Mouse (Mus musculus) midbrain, postnatal 0 days (tissue): ENCODE measurements around the gene Gsdma3. TPM values are rescaled to one million over a fixed set of nuclear protein-coding genes. Genes with fewer than 3 reads are reported as not detected.
A peak's percentile ranks its signal among the peaks of the same experiment; 100 is the strongest.
"Not testable (repeated sequence)": the region's sequence is repeated elsewhere in the genome, so short reads cannot be mapped to it uniquely, and the experiment has no call there.

Experiments used
- ATAC-seq: fragments of 200-750 bp; cut with Nextera tagmentation; 2 replicates; pipeline ENCODE4 v1.8.0; 2017; ENCODE audit warnings: moderate number of reproducible peaks, mild to moderate bottlenecking, moderate TSS enrichment, moderate library complexity; ENCODE audit not compliant: low FRiP score
- DNase-seq: peaks from one replicate; pipeline ENCODE4 v3.0.0-alpha.2; 2015; ENCODE audit warnings: low spot score
- H3K27ac ChIP-seq: fragments of 300-500 bp; sonication (generic); 2 replicates; pipeline ENCODE4 v1.5.1; 2014; ENCODE audit warnings: low read depth, mild to moderate bottlenecking, low read length, mixed read lengths
- H3K27me3 ChIP-seq: fragments of 300-500 bp; sonication (generic); 2 replicates; pipeline ENCODE4 v1.6.1; 2014; ENCODE audit warnings: low read length, control low read depth, mixed read lengths; ENCODE audit not compliant: insufficient read depth
- H3K36me3 ChIP-seq: fragments of 300-500 bp; sonication (generic); 2 replicates; pipeline ENCODE4 v1.6.1; 2014; ENCODE audit warnings: low read length, control low read depth, mixed read lengths; ENCODE audit not compliant: insufficient read depth
- H3K4me1 ChIP-seq: fragments of 300-500 bp; sonication (generic); 2 replicates; pipeline ENCODE4 v1.6.1; 2014; ENCODE audit warnings: mild to moderate bottlenecking, control low read depth, antibody characterized with exemption, low read length, mixed read lengths; ENCODE audit not compliant: insufficient read depth
- H3K4me2 ChIP-seq: fragments of 300-500 bp; sonication (generic); 2 replicates; pipeline ENCODE4 v1.6.1; 2014; ENCODE audit warnings: low read depth, mild to moderate bottlenecking, low read length, mixed read lengths; ENCODE audit not compliant: poor library complexity, severe bottlenecking
- H3K4me3 ChIP-seq: fragments of 300-500 bp; sonication (generic); 2 replicates; pipeline ENCODE4 v1.5.1; 2014; ENCODE audit warnings: low read depth, mild to moderate bottlenecking, low read length, moderate library complexity
- H3K9ac ChIP-seq: fragments of 300-500 bp; sonication (generic); replicated peaks from 2 replicates; pipeline ENCODE4 v1.6.1; 2014; ENCODE audit warnings: mild to moderate bottlenecking, low read length, moderate library complexity, mixed read lengths; ENCODE audit not compliant: poor library complexity, severe bottlenecking
- H3K9me3 ChIP-seq: fragments of 300-500 bp; sonication (generic); 2 replicates; pipeline ENCODE4 v1.6.1; 2016; ENCODE audit warnings: low read length, control low read depth
- CTCF ChIP-seq: IDR thresholded peaks from 2 replicates; pipeline ENCODE4 v1.5.1; 2016; ENCODE audit warnings: antibody characterized with exemption, mild to moderate bottlenecking
- WGBS: fragments of 180-500 bp; shearing (Covaris S2); extraction: QIAGEN DNeasy Blood & Tissue Kit; methylation state at CpG from one replicate; pipeline ENCODE4 v1.1.7; 2014; 5-methylcytosine and 5-hydroxymethylcytosine counted together
- polyA plus RNA-seq: library from polyadenylated mRNA; unstranded; fragments of >200 nt; fragmentation: Nextera tagmentation; extraction: Ambion mirVana; gene quantifications from 2 replicates; pipeline ENCODE4 v1.2.1, GENCODE M21; 2015
- total RNA-seq: library from RNA; depleted of rRNA; stranded (reverse); fragments of >200 nt; gene quantifications from 2 replicates; pipeline ENCODE4 v1.2.3, GENCODE M21; 2014

The Gsdma3 gene
- total and polyA plus RNA-seq, 2 experiments from 2014 or later = not detected

DNA sequence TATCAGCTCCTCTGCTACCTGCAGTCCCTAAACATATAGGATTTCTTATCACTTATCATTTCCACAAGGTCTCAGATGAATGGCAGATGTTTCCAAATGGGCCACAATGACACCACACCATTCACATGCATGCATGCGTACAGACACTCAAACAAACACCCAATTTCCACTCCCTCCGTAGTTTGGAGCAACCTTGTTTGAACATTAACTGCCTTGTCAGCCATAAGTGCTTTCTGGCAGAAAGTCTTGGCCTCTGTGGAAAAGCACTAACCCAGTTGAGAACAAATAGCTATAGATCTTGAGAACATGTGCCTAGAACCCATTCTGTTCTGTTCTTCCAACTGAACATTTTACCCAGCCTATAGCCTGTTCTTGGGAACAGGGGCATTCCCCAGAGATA lies 19.8 kb downstream of the Gsdma3 start:
- DNase-seq (no peak), ATAC-seq (no peak)
- Histone ChIP-seq H3K4me3 (no peak overlapping the region), H3K4me1 (no peaks in the 10 kb centered on the region), H3K27ac (no peak overlapping the region), H3K36me3 (no peaks in the 10 kb centered on the region), H3K9ac (no peak overlapping the region), H3K4me2 (no peak overlapping the region), H3K27me3 (no peaks in the 10 kb centered on the region), H3K9me3 (no peaks in the 10 kb centered on the region)
- no peak for TF ChIP-seq CTCF
- 88% methylated on average over 2 of the region's 2 CpGs for WGBS

DNA sequence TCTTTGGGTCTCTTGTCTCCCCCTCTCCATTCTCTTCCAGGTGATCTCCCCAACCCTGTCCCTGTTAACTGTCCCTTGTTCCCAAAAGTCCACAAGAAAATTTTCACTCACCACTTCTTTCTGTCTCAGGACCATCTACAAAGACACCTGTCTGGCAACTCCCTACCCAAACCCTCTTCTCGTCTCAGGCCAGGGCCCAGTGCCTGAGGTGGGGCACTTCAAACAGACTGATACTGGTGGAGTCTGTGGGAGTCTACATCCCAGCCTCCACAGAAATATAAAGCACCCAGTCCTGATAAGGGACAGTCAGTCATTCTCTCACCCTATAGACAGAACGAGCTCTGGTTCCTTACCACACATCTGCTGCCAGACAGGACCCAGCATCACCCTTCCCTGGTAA lies 20.3 kb downstream of the Gsdma3 start, which contains the start of gene Gsdma2:
TSS of gene Gsdma2 (plus strand) at position 301 of the 400 bp plus-strand sequence.
- Histone ChIP-seq H3K36me3 (no peaks in the 10 kb centered on the region), H3K4me3 (no peak within 1 kb of the TSS), H3K4me2 (no peak within 1 kb of the TSS), H3K27me3 (no peaks in the 10 kb centered on the region), H3K4me1 (no peaks in the 10 kb centered on the region), H3K27ac (no peak within 1 kb of the TSS), H3K9ac (no peak within 1 kb of the TSS), H3K9me3 (no peaks in the 10 kb centered on the region)
- TF ChIP-seq CTCF = no peak
- 54% methylated on average over 2 of the region's 2 CpGs for WGBS
- ATAC-seq (no peak), DNase-seq (no peak)

DNA sequence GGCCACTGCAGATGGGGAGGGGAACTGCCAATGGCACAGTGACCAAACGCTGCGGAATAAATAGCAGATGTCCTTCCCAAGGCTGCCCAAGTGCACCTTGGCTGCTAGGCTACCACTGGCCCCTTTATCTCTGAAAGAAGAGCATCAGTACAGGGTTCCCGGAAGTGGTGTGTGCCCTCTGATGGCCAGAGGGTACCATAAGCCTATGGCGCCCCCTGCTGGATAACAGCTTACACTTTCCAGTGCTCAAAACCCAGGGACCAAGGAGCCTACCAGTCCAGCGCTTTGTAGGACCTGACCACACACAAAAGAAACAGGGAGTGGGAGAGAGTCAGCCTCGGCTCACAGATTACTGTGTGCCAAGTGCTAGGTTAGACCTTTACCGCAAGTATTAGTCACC lies 28.9 kb downstream of the Gsdma3 start:
- ATAC-seq = not testable (repeated sequence)

DNA sequence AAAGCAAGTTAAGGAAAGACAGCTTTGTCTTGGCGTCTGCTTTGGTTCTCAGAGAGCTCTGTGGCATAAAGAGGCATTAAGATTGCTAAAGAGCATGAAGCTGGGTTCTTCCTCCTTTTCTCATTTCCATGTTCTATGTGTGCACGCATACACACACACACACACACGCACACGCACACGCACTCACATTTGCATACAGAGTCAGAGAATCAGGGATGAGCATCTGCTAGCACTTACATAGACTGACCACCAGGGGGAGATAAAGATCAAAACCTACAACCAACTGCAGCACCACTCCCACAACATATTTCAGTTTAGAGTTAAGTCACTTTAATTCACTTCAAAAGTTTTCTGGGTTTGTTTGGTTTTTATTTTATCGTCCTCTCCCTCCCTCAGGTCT lies 34.4 kb downstream of the Gsdma3 start:
- Histone ChIP-seq H3K9ac (no peak overlapping the region), H3K27me3 (no peaks in the 10 kb centered on the region), H3K27ac (no peak overlapping the region; the same call in 1 of the 2 replicates), H3K4me2 (no peak overlapping the region), H3K9me3 (no peaks in the 10 kb centered on the region), H3K36me3 (no peaks in the 10 kb centered on the region), H3K4me3 (no peak overlapping the region), H3K4me1 (no peaks in the 10 kb centered on the region)
- ATAC-seq = no peak
- peak; percentile 84 for DNase-seq
- 9% methylated on average over 6 of the region's 6 CpGs for WGBS
- TF ChIP-seq CTCF = peak; percentile 90

More for the DNA sequence above, 28.9 kb downstream of the Gsdma3 start:
- not testable (repeated sequence) for H3K36me3 ChIP-seq, H3K4me1 ChIP-seq, H3K4me3 ChIP-seq, H3K4me2 ChIP-seq, H3K27ac ChIP-seq, H3K9me3 ChIP-seq, H3K9ac ChIP-seq, H3K27me3 ChIP-seq
- TF ChIP-seq CTCF = peak; percentile 60
- 16% methylated on average over 7 of the region's 7 CpGs for WGBS
- DNase-seq = peak; percentile 63

DNA sequence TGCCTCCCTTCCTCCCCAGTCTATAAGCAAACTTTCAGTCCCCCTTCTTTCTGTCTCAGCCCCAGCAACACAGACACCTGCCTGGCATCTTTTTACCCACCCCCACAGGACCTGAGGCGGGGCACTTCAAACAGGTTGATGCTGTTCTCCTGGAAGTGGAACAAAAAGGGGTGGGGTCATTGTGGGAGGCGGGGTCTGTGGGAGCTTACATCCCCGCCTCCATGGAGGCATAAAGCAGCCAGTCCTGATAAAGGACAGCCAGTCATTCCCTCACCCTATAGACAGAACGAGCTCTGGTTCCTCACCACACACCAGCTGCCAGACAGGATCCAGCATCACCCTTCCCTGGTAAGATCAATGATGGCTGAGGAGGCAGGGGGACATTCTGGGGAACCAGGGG lies 37.9 kb downstream of the Gsdma3 start, which contains the start of gene Gsdma:
TSS of gene Gsdma (plus strand) at position 261 of the 400 bp plus-strand sequence.
- DNase-seq (no peak), ATAC-seq (no peak)
- WGBS = 19% methylated on average over 4 of the region's 4 CpGs
- H3K4me1 ChIP-seq = no peaks in the 10 kb centered on the region
- no peak within 1 kb of the TSS for H3K9ac ChIP-seq
- H3K27me3 ChIP-seq = 0 out of 2 replicates have a peak, but pooled peaks cover 4% of the 10 kb centered on the region
- no peaks in the 10 kb centered on the region for H3K36me3 ChIP-seq
- no peaks in the 10 kb centered on the region for H3K9me3 ChIP-seq
- no peak within 1 kb of the TSS for H3K27ac ChIP-seq
- no peak within 1 kb of the TSS for H3K4me3 ChIP-seq
- H3K4me2 ChIP-seq = no peak within 1 kb of the TSS
- TF ChIP-seq CTCF = no peak

DNA sequence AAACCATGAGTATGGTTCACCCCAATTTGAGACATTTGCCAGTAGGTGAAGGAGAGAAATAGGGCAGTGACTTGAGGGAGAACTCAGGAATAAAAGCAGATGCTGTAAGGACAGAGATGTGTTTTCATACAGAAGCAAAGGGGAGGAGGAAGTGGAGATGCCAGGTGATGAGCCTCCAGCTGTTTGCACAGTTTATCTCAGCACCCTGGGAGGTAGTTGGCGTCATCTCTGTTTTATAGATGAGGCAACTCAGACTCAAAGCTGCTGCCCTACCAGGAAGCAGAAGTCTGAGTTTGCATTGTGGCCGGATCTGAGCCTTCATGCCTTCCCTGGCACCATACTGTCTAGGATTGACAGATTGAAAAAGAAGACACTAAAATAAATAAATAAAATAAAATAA lies 42.8 kb downstream of the Gsdma3 start:
- H3K27me3 ChIP-seq = 0 out of 2 replicates have a peak, but pooled peaks cover 4% of the 10 kb centered on the region
- H3K36me3 ChIP-seq = no peaks in the 10 kb centered on the region
- no peaks in the 10 kb centered on the region for H3K9me3 ChIP-seq
- TF ChIP-seq CTCF = no peak
- no peak overlapping the region for H3K27ac ChIP-seq
- no peak overlapping the region for H3K4me3 ChIP-seq
- WGBS = 57% methylated on average over 2 of the region's 2 CpGs
- H3K9ac ChIP-seq = no peak overlapping the region
- ATAC-seq = no peak
- no peak for DNase-seq
- H3K4me1 ChIP-seq = no peaks in the 10 kb centered on the region
- H3K4me2 ChIP-seq = no peak overlapping the region
